Mouse (Mus musculus): Measurements from ENCODE around the gene Otud5.
"Not testable (repeated sequence)": the region's sequence is repeated elsewhere in the genome, so short reads cannot be mapped to it uniquely, and the experiment has no call there.

Gene Otud5

GRCm38 (mm10) chrX:7841163-7842162 lies at the start of gene Otud5:
Gene Otud5, plus strand, starts transcription at chrX:7841364.
- peak; percentile 95 for DNase-seq (ENCODE audit: low read depth, low spot score)

DNA sequence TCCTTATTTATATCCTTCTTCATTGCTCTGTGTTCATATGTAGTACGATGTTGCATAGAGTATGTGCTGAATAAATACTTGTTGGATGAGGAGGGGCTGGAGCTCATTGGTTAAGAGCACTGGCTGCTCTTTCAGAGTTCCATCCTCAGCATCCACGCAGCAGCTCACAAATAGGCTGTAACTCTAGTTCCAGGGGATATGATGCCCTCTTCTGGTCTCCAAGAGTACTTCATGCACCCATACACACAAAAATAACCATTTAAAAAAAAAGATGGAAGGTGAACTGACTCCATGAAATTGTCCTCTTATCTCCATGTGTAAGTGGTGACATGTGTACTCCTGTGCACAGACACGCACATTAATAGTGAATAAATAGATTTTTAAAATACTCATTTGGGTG lies 47.8 kb upstream of the Otud5 start:
- peak; percentile 29 for DNase-seq (ENCODE audit: low read depth, low spot score)

DNA sequence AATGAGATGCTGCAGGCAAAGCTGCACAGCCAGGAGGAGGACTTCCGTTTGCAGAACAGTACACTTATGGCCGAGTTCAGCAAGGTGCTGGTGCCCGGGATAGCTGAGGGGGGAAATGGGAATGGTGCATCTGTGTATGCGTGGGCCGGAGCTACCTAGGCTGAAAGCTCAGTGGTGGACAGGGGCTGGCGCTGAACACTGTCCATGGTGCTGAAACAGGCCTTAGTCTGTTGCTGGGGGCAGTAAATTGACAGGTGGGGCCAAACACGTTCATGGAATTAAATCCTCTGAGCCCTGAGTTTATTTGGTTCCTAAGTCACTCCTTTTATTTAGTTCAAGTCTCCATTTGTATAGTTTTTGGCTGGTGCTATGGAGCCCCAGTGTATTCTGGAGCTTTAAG lies 46.1 kb upstream of the Otud5 start:
- peak; percentile 19 for DNase-seq (ENCODE audit: low read depth, low spot score)

- no peak for DNase-seq (ENCODE audit: low read depth, low spot score)
Measured at GRCm38 (mm10) chrX:7797327-7797726, 43.8 kb upstream of the Otud5 start.

- DNase-seq (ENCODE audit: low read depth, low spot score), result not testable (repeated sequence)
Measured at GRCm38 (mm10) chrX:7802157-7802556, 39.0 kb upstream of the Otud5 start.

- DNase-seq (ENCODE audit: low read depth, low spot score), result peak; percentile 8
Measured at GRCm38 (mm10) chrX:7815016-7815415, 26.1 kb upstream of the Otud5 start.

DNA sequence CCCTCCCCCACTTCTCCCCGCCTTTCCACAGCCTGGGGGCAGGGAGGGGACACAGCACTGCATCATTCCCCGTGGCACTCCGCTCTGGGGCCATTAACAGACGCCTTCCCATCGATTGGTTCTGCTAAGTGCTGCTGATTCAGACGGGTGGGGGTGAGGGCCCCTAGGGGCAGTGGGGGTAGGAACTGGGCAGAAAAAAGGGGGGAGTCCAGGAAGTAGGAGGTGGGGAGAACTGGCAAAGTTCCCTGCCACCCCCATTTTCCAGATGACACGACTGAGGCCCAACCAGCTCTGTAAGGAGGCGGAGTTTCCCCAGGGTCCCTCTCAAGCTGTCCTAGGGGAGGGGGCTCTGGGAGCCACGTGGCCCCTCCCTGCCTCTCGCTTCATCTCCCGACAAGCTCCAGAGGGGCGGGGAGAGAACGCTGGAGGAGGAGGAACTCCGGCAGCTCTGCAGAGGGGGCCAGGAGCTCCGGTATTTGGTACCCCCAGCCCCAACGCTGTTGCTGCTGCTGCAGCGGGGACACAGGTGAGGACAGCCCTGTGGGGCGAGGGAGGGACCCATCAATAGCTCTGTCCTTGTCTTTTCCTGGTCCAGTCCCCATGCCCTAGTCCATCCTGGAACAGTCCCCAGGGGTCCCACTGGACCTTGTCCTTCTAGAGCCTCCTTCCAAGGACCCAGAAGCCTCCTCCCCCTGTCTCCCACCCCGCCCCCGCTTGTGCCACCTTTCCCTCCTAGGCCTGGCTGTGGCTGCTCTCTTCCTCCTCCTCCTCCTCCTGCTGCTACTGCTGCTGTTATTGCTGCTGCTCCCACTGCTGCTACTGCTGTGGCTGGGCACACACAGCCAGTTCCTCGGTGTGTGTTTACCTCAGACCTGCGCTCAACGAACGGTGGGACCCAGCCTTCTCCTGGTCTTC lies 19.0 kb upstream of the Otud5 start, which contains the start of gene Kcnd1:
Kcnd1 (plus strand) TSS at position 425 of the 915 bp plus-strand sequence.
- no peak for DNase-seq (ENCODE audit: low read depth, low spot score)

DNA sequence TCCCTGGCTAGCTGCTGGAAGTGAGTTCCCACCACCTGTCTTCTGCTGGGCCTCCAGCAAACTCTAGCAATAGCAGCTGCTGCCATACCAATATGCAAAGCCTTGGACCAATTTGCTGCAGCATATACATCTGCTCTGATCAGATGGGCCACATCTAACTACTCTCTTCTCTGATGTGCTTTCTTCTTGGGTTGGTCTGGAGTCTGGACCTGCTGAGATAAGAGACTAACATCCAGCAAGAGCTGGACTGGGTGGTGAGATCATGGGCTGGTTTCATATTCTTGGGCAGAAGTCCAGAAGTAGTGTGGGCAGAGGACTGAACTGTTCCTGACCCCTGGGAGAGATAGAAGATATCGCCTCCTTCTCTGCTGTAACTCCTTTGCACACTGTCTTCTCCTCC lies 4.0 kb upstream of the Otud5 start:
- DNase-seq (ENCODE audit: low read depth, low spot score), result no peak

DNA sequence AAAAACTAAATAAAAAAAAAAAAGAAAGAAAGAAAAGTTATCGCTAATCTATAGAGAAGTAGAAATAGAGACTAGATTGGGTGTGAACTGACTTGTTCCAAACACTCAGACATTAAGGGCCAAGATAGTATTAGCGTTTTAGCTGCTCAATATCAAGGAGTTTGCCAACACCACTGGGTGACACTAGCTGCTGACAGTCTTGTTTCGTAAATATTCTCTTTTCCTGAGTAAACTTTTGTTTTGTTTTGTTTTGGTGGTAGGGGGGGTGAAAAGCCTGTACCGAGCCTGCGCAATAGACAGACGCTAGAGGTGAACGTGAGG lies 362 bp upstream of the Otud5 start:
- DNase-seq (ENCODE audit: low read depth, low spot score), result no peak

GRCm38 (mm10) chrX:7842318-7842717 lies 1.2 kb downstream of the Otud5 start:
- DNase-seq (ENCODE audit: low read depth, low spot score), result peak; percentile 10

- no peak for DNase-seq (ENCODE audit: low read depth, low spot score)
Measured at GRCm38 (mm10) chrX:7847845-7848244, 6.7 kb downstream of the Otud5 start.

DNA sequence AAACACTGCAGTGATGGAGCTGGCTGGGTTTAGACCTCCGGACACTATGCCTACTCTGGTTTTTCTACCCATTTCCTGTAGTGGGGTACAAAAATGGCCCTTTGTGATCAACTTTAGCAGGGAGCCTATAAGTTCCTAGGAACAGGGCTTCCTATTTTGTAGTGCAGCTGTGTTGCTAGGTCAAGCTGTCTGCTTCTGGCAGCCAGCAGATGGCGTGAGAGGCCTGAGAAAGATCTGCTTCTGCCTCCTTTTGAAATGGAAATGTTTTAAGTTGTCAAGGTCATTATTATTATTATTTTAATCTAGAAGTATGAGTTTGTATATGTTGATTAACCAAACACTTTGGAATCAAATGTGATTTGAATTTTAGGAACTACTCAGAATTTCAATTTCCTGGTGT lies 13.4 kb downstream of the Otud5 start:
- DNase-seq (ENCODE audit: low read depth, low spot score), result peak; percentile 61

GRCm38 (mm10) chrX:7859191-7859753 lies 18.1 kb downstream of the Otud5 start:
- DNase-seq (ENCODE audit: low read depth, low spot score), result no peak

DNA sequence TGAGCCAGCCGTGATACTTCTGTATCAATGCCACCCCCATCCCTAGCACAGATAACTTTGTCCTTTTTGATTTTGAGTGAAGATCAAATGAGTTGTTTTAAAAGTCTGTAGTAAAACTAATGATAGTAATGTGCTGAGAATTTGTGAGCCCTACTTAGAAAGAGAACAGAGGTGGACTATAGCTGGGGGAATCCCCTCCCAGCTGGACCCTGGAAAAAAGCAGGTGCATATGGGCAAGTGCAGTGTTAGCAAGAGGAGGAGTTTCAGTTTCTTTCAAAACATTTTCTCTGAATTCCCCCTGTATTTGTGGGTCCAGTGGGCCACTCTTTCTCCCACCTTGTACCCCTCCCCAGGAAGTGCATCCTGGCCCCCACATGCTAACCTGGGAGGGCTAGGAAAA lies 22.0 kb downstream of the Otud5 start:
- peak; percentile 60 for DNase-seq (ENCODE audit: low read depth, low spot score)

DNA sequence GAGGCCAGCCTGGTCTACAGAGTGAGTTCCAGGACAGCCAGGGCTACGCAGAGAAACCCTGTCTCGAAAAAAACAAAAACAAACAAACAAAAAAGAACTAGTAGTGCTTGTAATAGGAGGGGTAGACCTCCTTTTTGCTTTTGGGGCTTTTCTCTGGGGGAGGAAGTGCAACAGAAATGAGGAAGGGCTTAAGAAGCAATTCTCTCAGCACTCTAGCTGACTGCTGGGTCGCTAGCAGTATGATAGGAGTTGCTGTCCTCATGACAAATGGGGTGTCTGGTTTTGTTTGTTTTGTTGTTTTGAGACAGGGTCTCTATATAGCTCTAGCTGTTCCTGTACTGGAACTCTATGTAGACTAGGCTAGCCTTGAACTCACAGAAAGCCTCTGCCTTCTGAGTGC lies 23.4 kb downstream of the Otud5 start:
- peak; percentile 70 for DNase-seq (ENCODE audit: low read depth, low spot score)

GRCm38 (mm10) chrX:7865343-7865742 lies 24.2 kb downstream of the Otud5 start:
- peak; percentile 68 for DNase-seq (ENCODE audit: low read depth, low spot score)

DNA sequence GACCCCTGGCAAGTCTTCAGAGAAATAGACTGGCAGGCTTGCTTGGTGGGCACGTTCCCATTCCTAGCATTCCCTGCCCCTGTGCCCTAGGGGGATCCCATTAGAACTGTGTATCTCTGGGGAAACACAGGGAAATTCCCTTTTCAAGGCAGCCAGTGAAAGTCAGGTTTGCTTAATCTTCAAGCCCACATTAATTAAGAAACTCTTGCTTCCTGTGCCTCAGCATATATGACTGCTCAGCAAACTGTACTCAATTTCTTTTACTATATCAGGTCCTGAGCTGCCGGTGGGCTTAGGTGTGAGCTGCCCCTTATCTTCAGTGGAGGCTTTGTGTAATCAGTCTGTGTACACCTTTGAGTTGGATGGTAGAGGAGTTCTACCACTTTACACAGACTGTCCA lies 24.6 kb downstream of the Otud5 start:
- peak; percentile 40 for DNase-seq (ENCODE audit: low read depth, low spot score)

DNA sequence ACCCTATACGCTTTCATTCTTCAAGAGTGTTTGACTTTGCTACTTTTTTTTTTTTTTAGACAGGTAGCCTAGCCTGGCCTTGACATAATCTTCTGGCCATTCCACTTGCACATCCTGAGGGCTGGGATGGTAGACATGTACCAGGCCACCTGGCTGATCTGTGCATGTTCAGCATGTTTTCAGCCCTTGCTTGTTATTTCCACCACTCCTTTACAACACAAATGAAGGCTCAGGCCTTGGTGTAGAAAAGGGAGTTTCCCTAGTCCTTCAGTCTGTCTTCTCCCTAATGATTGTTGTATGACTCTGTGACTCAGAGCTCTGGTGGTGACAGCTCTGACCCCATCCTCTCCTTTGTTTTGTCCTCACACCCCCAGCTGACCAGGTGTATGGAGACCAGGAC lies 26.0 kb downstream of the Otud5 start:
- no peak for DNase-seq (ENCODE audit: low read depth, low spot score)

DNA sequence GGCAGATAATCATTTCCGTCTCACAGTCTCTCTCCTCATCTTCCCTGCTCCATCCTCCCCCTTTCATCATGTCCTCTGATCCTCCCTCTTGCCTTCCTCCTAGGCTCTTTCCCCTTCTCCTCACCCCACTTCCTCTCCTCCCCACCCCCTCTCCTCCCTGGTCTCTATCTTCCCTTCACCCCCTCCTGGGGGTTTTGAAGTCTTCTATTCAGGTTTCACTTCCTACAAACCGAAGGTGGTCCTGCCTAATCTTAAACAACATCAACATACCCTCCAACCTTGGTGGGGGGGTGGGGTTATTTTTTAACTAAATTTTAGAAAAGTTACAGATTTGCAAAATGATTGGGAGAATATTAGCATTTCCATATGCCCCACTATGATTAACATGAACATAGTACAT lies 27.3 kb downstream of the Otud5 start:
- peak; percentile 10 for DNase-seq (ENCODE audit: low read depth, low spot score)

DNA sequence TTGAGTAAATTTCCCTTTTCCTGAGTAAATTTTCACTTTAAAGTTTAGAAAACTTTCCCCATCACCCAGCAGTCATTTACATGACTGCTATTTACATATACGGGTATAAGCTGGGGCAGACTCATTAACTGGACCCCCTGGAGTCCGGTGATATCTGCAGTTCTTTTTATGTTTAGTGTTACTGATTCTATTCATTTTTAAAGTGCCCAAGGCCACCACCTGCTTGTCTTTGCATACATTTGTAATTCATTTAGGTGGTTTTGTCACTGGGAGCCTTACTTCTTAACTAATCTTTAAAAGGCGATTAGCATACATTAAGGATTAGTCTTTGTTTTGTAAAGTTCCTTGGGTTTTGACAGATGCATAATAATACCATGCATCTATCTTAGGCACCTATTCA lies 28.7 kb downstream of the Otud5 start:
- no peak for DNase-seq (ENCODE audit: low read depth, low spot score)

DNA sequence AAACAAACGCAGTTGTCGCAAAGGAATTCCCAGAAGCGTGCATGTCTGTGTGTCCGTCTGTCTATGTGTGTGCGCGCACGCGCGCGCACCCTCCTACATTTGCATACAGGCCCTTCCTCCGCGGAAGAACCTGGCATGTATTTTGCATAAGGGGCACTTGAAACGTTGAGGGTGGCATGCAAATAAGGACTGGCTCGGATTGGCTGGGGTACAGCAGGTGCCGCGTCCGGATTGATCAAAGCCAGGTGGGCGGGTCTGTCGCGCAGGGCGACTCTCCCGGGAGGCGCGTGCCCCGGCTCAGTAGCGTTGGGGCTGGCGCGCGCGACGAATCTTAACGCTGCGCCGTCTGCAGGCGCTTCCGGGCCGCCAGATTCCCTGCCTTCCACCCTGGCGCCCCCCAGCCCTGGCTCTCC lies 36.8 kb downstream of the Otud5 start, which contains the start of gene Pim2:
Pim2 (plus strand) TSS at position 256 of the 413 bp plus-strand sequence.
- peak; percentile 90 for DNase-seq (ENCODE audit: low read depth, low spot score)

GRCm38 (mm10) chrX:7878495-7878894 lies 37.3 kb downstream of the Otud5 start:
- peak; percentile 48 for DNase-seq (ENCODE audit: low read depth, low spot score)
